Mouse (Mus musculus): Measurements from ENCODE around the gene Tunar.

Gene Tunar

GRCm38 (mm10) chr12:105406008-105406407 lies 72.3 kb downstream of the Tunar start:
- DNase-seq = no peak

- no peak for DNase-seq
Measured at GRCm38 (mm10) chr12:105413909-105414308, 80.2 kb downstream of the Tunar start.

GRCm38 (mm10) chr12:105420476-105420875 lies 86.8 kb downstream of the Tunar start:
- DNase-seq = no peak

DNA sequence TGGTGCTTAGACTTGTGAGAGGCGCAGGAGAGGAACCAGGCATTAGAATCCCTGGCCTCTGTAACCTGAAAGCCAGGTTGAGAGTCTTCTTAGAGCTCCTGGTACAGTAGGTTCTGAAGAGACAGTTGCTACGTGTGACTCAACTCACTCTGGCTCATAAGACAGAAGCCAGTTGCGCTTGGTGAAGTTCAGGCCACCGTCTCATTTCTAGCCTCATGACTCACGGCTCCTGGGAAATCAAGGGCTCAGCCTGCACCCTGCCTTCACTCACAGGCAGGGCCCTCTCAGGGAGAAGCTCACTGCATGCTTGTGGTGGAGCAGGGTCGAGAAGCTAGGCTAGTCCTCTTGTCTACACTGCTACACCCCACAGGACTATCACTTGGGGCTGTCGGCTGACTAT lies 92.9 kb downstream of the Tunar start:
- DNase-seq = no peak

DNA sequence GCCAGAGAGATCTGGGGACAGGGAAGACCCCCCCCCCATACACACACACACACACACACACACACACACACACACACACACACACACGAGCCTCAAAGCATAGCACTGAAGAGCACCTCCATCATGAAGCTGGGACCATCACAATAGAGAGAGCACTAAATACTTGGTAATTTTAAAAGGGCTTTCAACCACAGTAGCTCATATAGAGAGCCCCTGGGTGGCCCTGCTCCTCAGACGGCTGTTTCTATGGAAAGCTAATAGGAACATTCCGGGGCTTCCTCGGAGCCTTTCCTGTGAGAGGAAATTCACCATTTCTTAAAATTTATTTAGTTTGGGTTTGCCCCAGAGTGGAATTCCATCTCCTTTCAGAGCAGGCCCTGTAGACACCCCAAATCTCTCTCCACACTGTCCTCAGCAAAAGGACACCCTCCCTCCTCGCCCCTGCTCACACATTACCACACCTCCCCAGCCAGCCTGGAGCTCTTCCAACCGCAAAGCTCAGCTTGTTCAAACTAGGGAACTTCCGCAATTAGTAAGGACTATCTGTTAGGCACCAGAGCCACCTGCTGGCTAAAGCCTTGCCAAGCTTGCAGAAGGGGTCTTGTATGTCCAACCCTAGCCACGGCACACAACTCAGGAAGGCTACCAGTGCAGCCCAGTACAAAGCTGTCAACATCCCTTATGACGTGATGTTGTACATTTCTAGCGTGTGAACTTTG lies 93.5 kb downstream of the Tunar start:
- DNase-seq = peak; percentile 79

DNA sequence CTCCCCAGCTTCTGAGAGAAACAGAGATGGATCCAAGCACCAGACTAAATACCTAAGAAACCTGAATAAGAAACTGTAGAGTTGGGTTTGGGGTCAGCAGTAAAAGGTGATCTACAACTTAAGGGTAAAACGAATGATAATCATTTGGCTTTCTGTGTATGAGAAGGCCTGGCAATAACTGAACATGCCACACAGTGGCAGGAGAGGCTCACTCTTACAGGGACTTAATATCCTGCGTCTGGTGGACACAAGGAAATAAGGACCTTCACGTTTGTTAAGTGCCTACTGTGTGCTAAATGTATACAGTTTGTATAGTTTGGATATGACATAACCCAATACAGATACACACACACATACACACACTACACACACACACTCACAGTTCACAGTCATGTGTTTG lies 98.2 kb downstream of the Tunar start:
- DNase-seq = no peak

- no peak for DNase-seq
Measured at GRCm38 (mm10) chr12:105432807-105433206, 99.1 kb downstream of the Tunar start.

All from cerebellum, adult 9-11 months (tissue).